Mouse (Mus musculus): ENCODE measurements around the gene Mast3.

The Mast3 gene

DNA sequence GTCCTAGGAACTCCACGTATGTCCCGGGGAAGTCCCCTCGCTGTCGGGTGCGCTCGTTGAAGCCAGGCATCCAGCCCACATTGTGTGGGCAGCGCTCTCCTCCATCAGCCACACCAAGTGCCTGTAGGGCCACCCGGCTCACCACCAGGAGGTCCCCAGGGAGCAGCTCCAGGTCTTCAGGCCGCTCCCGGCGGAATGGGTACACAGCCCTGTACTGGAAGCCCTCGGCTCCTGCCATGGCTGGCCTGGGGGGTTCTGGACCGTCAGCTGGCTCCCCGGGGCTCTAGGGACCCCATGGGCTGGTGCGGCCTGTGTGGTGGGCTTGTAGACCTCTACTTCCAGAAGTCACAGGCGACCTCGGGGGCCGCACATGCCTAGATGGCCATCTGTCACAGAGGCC is 30.1 kb downstream of the Mast3 start:
- no peak for DNase-seq

- no peak for DNase-seq
These were observed 31.0 kb downstream of the Mast3 start for GRCm38 (mm10) chr8:70773833-70774232.

- no peak for DNase-seq
These were observed 31.4 kb downstream of the Mast3 start for GRCm38 (mm10) chr8:70773410-70773809.

DNA sequence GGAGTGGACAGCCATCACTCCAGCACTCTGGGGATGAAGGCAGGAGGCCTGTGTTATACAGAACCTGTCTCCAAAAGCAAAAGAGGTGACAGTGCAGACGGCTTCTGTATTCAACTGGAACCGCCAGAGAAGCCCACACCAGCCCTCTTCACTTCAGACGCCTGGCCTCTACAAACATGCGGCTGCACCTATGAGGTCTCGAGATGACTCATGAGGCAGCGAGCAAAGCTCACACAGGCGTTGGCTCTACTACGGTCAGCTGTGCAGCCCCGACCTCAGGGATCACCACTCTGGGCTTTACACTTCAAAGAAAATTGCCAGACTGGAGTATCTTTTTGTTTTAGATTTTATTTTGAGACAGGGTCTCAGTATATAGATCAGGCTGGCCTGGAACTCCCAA is 32.0 kb downstream of the Mast3 start:
- DNase-seq = no peak

DNA sequence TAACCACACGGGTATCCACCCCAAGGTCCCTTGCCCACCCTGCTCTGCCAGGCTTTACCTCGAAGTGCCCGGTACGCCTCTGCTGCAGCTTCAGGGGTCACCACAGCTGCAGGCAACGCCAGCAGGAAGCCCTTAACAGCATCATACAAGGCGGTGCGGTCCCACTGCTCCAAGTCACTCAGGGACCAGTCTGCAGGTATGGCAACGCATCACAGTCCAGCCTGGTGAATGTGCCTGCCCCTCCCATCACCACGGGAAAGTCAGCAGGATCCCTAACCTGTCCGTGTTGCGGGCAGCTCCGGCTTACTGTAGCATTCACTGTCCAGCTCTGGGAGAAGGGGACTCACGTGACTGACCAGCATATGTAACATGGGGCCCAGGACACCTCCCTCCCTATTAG is 32.8 kb downstream of the Mast3 start:
- DNase-seq = no peak

DNA sequence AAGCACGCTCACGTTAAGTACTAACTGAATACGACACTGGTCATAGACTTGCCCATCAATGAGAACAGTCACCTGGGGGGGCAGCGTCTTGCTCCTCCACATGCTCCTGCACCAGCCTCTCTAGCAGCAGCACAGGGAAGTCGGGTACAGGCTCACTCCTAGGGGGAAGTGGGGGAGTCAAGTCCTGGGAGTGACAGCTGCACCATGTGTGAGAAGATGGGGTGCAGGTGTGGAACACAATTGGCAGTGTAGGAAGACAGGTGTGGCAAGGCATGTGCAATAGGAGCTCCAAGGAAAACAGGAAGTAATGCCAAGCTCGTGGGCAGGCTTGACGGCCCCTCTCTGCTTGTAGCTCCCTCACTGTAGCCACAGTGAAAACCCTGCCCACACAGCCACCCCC is 33.6 kb downstream of the Mast3 start:
- DNase-seq = no peak

DNA sequence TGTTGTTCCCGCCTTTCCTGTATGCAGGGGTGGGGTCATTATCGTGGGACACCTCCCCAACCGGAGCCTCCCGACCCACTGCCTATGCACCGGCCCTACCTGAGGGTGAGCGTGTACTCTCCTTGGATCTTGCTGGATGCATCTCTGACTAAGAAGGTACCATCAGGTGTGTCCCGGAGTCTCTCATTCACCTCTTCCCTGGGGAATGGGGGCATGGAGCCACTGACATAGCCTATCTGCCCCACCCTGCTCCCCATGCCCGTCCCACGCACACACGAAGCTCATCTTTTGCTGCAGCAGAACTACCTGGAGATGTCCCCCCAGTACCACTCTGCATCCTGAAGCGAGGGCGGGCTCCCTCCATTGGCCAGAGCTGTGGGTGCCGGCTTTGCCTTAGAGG is 34.1 kb downstream of the Mast3 start:
- DNase-seq = no peak

DNA sequence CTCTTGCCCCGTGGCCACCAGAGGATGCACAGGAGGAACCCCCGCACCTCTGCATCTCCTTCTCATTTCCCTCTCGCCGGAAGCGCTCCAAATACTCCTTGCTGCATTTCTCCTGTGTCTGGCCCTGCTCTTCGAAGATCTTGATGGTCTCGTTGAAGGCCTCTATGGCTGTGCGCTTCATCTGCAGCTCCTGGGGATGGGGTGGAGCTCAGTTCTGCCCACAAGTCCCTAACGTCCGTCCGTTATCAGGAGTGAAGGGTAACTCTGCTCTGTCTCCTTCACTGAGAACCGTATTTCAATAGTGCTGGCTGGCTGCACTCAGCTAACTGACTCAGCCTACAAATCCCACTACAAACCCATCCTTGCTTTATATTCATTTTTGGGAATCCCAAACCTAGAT is 35.0 kb downstream of the Mast3 start:
- DNase-seq = no peak

DNA sequence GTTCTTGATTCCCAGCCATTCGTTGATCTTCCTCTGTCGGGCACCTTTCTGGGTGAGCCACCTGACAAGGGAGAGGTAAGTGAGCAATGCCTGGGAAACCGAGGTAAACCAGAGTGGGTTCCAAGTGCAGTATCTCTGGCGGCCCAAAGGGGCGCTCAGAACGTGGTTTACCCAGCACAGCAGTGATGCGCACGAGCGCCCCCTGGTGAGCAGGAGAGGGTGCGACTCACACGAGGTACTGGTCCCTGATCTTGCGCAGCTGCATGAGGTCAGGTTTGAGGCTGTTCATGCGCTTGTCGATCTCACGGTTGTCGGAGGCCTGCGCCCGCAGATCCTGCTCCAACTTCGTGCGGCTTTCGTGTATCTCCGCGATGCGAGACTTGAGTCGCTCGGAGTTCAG is 35.5 kb downstream of the Mast3 start:
- DNase-seq = peak; percentile 89 to 98

GRCm38 (mm10) chr8:70768956-70769355 is 35.9 kb downstream of the Mast3 start:
- peak; percentile 38 to 47 for DNase-seq

- peak; percentile 75 to 83 for DNase-seq
These were observed 36.5 kb downstream of the Mast3 start for GRCm38 (mm10) chr8:70768231-70768776.

- DNase-seq = no peak
These were observed 37.4 kb downstream of the Mast3 start for GRCm38 (mm10) chr8:70767503-70767902.

GRCm38 (mm10) chr8:70766571-70767440 is 38.0 kb downstream of the Mast3 start:
- peak; percentile 61 to 75 for DNase-seq

GRCm38 (mm10) chr8:70765838-70766570 is 38.9 kb downstream of the Mast3 start:
- peak; percentile 81 to 83 for DNase-seq

- DNase-seq = no peak
These were observed 39.5 kb downstream of the Mast3 start for GRCm38 (mm10) chr8:70765329-70765728.

DNA sequence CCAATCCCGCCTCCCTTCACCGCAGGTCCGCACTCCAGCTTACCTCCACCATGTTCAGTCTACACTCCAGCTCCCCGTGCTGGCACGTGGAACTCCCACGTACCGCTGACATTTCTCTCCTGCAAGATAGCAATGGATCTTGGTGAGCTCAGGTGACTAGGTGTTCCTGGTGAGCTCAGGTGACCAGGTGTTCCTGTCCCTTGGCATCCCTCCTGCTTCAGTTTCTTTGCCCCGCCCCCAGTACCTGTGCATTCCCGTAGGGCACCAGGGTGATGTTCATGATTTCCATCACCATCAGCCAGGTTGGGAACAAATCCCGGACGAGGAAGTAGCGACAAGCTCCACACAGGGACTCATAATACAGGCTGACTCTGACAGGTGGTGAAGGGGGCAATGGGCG is 40.2 kb downstream of the Mast3 start:
- DNase-seq = no peak

- DNase-seq = no peak
These were observed 40.8 kb downstream of the Mast3 start for GRCm38 (mm10) chr8:70764026-70764425.

GRCm38 (mm10) chr8:70763354-70763753 is 41.5 kb downstream of the Mast3 start:
- peak; percentile 53 to 78 for DNase-seq

GRCm38 (mm10) chr8:70762118-70762517 is 42.7 kb downstream of the Mast3 start:
- DNase-seq = no peak

- DNase-seq = peak; percentile 85 to 92
These were observed 44.0 kb downstream of the Mast3 start, which contains the start of gene Mpv17l2 for GRCm38 (mm10) chr8:70760775-70761406. Gene Mpv17l2 (minus strand): TSS chr8:70760946.

DNA sequence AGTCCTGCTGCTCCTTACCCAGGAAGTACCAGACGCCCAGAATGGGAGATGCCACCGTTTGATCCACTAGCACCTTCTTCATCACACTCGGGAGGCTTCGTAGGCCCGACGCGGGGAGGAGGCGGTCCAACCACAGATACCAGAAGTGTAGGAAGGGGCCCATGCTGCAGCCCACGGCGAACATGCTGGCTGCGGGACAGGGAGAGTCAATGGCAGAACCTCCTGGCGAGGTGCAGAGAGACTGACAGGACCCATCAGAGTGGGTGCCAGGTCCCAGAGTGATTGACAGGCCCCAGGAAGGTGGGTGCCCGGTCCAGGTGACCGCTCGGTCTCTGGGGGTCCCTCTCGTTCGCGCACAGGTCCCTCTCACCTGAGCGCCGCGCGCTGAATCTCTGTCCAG is 44.5 kb downstream of the Mast3 start:
- DNase-seq = no peak

DNA sequence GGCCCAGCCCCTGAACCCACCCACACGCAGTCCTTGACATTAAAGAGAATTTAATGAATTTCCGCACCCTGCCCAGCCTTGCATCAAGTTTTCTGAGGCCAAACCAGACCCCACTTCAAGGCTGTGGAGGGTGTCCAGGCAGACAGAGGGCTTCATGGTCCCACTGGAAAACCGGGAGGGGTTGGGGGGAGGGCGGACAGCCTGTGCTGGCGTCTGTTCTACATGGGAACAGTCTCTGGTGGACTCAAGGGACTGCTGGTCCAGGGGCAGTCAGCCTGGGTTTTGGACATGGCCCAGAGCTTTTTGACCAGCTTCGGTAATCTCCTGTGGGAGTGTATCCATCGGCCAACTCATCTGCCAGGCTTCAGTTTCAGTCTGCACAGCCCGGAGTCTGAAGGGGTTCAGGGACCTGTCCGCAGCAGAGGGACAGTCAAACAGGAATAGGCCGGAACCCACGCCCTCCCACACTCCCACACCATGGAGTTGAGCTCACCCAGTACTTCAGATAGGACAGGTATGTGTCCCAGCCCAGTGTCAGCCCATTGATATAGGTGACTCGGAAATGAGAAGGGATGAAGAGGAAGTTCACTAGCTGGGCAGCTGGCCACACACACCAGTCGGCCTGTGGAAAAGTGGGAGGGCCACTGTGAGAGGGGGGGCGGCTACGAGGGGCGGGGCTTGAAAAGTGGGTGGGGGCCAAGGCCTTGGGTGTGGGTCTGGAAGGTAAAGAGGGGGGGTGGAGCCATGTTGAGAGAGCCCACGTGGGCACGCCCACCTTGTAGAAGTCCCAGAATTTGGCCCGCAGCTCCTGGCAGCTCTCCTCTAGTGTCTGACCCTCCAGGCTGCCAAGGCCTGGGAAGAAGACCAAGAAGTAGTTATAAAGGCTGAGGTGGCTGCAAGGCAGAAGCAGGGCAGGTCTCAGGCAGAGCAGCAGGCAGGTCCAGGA is 46.0 kb downstream of the Mast3 start:
- peak; percentile 2 to 7 for DNase-seq

Measured in spleen, adult 18-20 months (tissue).